Mouse (Mus musculus) lung, embryonic 16.5 days (tissue): ENCODE measurements around the gene Zfp663. TPM values are rescaled to one million over a fixed set of nuclear protein-coding genes. Genes with fewer than 3 reads are reported as not detected.
A peak's percentile ranks its signal among the peaks of the same experiment; 100 is the strongest.

Source experiments
- ATAC-seq: fragments of 200-750 bp; cut with Nextera tagmentation; 2 replicates; pipeline ENCODE4 v1.8.0; 2017; ENCODE audit warnings: low read depth, mild to moderate bottlenecking, moderate library complexity
- H3K27ac ChIP-seq: fragments of 300-500 bp; sonication (generic); 2 replicates; pipeline ENCODE4 v1.5.1; 2014; ENCODE audit warnings: mild to moderate bottlenecking, control low read depth, low read length
- H3K27me3 ChIP-seq: fragments of 300-500 bp; sonication (generic); 2 replicates; pipeline ENCODE4 v1.6.1; 2014; ENCODE audit warnings: low read depth, low read length, mixed read lengths; ENCODE audit not compliant: control insufficient read depth, insufficient read depth
- H3K36me3 ChIP-seq: fragments of 300-500 bp; sonication (generic); 2 replicates; pipeline ENCODE4 v1.6.1; 2014; ENCODE audit warnings: low read length; ENCODE audit not compliant: control insufficient read depth, insufficient read depth
- H3K4me1 ChIP-seq: fragments of 300-500 bp; sonication (generic); replicated peaks from 2 replicates; pipeline ENCODE4 v1.6.1; 2014; ENCODE audit warnings: low read length, mixed read lengths; ENCODE audit not compliant: control insufficient read depth, insufficient read depth
- H3K4me2 ChIP-seq: fragments of 300-500 bp; sonication (generic); 2 replicates; pipeline ENCODE4 v1.6.1; 2014; ENCODE audit warnings: low read depth, low read length, control low read depth
- H3K4me3 ChIP-seq: fragments of 300-500 bp; sonication (generic); 2 replicates; pipeline ENCODE4 v1.5.1; 2014; ENCODE audit warnings: mild to moderate bottlenecking, low read length, control low read depth
- H3K9ac ChIP-seq: fragments of 300-500 bp; sonication (generic); 2 replicates; pipeline ENCODE4 v1.6.1; 2014; ENCODE audit warnings: low read length, control low read depth
- H3K9me3 ChIP-seq: fragments of 300-500 bp; sonication (generic); 2 replicates; pipeline ENCODE4 v1.6.1; 2016; ENCODE audit warnings: low read length; ENCODE audit not compliant: control insufficient read depth
- WGBS: fragments of 180-500 bp; shearing (Covaris S2); extraction: QIAGEN DNeasy Blood & Tissue Kit; methylation state at CpG from one replicate; pipeline ENCODE4 v1.1.7; 2014; 5-methylcytosine and 5-hydroxymethylcytosine counted together
- polyA plus RNA-seq: library from polyadenylated mRNA; unstranded; fragments of >200 nt; fragmentation: Nextera tagmentation; extraction: Ambion mirVana; gene quantifications from 2 replicates; pipeline ENCODE4 v1.2.1, GENCODE M21; 2015

The Zfp663 gene
- 1.1 and 1.9 TPM in 2 replicates for polyA plus RNA-seq

DNA sequence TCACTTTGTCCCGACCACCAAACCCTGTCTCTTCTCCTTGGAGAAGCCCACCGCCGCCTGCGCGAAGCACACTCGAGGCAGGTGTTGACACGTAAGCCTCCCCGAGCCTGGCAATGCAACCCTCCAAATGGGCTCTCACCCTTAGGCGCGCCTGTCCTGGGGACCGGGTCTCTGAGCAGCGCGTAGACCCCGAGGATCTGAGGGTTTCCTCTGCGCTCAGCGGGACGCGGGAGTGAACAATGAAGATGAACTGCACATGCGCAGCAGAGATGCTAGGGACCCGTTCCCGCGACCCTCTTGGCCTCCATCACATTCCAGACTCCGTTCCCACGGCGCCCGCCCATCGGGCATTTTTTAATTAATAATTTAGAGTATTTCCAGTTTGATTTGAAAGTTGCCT is at the start of gene Zfp663:
Zfp663 (minus strand) TSS at position 234 of the 400 bp plus-strand sequence.
- Histone ChIP-seq H3K4me1 (peaks cover 26% of the 10 kb centered on the region), H3K4me3 (peak within 1 kb of the TSS; percentile 35), H3K27me3 (peaks cover 8% of the 10 kb centered on the region), H3K36me3 (no peaks in the 10 kb centered on the region), H3K9me3 (no peaks in the 10 kb centered on the region), H3K27ac (peak within 1 kb of the TSS; percentile 31; the same call in 1 of the 2 replicates), H3K9ac (0 out of 2 replicates have a peak within 1 kb of the TSS, but pooled peaks have one; percentile 35), H3K4me2 (peak within 1 kb of the TSS; percentile 48)
- no peak for ATAC-seq
- under 1% methylated on average over 27 of the region's 27 CpGs for WGBS

DNA sequence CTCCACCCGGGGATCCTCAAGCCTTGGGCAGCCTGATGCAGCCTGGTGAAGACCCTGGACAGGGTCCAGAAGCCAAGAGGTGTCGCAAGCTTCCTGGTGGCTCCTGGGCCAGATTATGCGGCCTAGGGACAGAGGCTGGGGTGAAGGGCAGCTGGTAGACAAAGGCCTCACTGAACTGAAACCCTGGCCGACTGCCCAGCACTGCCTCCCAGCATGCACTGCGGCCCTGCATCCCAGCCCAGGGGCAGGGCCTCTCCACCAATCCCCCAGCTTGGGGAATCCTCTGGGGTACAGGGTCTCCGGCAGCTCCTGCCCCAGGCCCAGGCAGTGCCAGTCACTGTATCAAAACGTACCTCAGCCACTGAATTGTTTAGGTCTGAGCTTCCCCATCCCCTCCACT is 48.8 kb upstream of the Zfp663 start:
- no peak overlapping the region for H3K4me3 ChIP-seq
- H3K9ac ChIP-seq: no peak overlapping the region
- H3K4me2 ChIP-seq: no peak overlapping the region
- no peak overlapping the region for H3K27ac ChIP-seq
- H3K9me3 ChIP-seq: no peaks in the 10 kb centered on the region
- peak; percentile 17; the same call in 1 of the 2 replicates for ATAC-seq
- H3K36me3 ChIP-seq: no peaks in the 10 kb centered on the region
- 54% methylated on average over 7 of the region's 7 CpGs for WGBS
- H3K4me1 ChIP-seq: no peaks in the 10 kb centered on the region; the same call in 1 of the 2 replicates
- no peaks in the 10 kb centered on the region for H3K27me3 ChIP-seq

DNA sequence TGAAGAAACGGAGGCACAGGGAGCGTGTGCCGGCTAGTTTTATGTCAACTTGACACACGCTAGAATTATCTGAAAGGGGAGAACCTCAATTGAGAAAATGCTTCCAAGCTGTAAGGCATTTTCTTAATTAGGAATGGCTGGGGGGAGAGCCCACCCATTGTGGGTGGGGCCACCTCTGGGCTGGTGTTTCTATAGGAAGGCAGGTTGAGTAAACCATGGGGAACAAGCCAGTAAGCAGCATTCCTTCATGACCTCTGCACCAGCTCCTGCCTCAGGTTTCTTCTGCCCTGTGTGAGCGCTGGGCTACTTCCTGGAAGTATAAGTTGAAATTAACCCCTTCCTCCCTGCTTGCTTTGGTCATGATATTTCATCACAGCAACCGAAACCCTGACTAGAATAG is 47.3 kb upstream of the Zfp663 start:
- 59% methylated on average over 6 of the region's 6 CpGs for WGBS
- H3K4me1 ChIP-seq: no peaks in the 10 kb centered on the region; the same call in 1 of the 2 replicates
- ATAC-seq: no peak

GRCm38 (mm10) chr2:165415141-165415721 is 46.7 kb upstream of the Zfp663 start:
- Histone ChIP-seq H3K4me3 (no peak overlapping the region), H3K4me1 (no peaks in the 10 kb centered on the region; the same call in 1 of the 2 replicates), H3K36me3 (no peaks in the 10 kb centered on the region), H3K27me3 (no peaks in the 10 kb centered on the region), H3K27ac (no peak overlapping the region), H3K9me3 (no peaks in the 10 kb centered on the region), H3K4me2 (no peak overlapping the region), H3K9ac (no peak overlapping the region)
- WGBS: 47% methylated on average over 11 of the region's 11 CpGs
- no peak for ATAC-seq

More for the DNA sequence above, 47.3 kb upstream of the Zfp663 start:
- Histone ChIP-seq H3K27me3 (no peaks in the 10 kb centered on the region), H3K4me2 (no peak overlapping the region), H3K4me3 (no peak overlapping the region), H3K36me3 (no peaks in the 10 kb centered on the region), H3K27ac (no peak overlapping the region), H3K9ac (no peak overlapping the region), H3K9me3 (no peaks in the 10 kb centered on the region)

- no peaks in the 10 kb centered on the region for H3K9me3 ChIP-seq
- no peaks in the 10 kb centered on the region for H3K36me3 ChIP-seq
- H3K4me3 ChIP-seq: no peak overlapping the region
- no peaks in the 10 kb centered on the region for H3K27me3 ChIP-seq
- no peak overlapping the region for H3K27ac ChIP-seq
- 57% methylated on average over 5 of the region's 5 CpGs for WGBS
- no peak for ATAC-seq
- no peak overlapping the region for H3K9ac ChIP-seq
- H3K4me1 ChIP-seq: no peaks in the 10 kb centered on the region; the same call in 1 of the 2 replicates
- H3K4me2 ChIP-seq: no peak overlapping the region
Observed at GRCm38 (mm10) chr2:165414321-165414720, 45.8 kb upstream of the Zfp663 start.

- no peak for ATAC-seq
- Histone ChIP-seq H3K36me3 (no peaks in the 10 kb centered on the region), H3K9me3 (no peaks in the 10 kb centered on the region), H3K4me3 (no peak overlapping the region), H3K9ac (no peak overlapping the region), H3K27me3 (no peaks in the 10 kb centered on the region), H3K4me2 (no peak overlapping the region), H3K27ac (no peak overlapping the region), H3K4me1 (no peaks in the 10 kb centered on the region; the same call in 1 of the 2 replicates)
- WGBS: 41% methylated on average over 3 of the region's 3 CpGs
Observed at GRCm38 (mm10) chr2:165413884-165414283, 45.4 kb upstream of the Zfp663 start.

DNA sequence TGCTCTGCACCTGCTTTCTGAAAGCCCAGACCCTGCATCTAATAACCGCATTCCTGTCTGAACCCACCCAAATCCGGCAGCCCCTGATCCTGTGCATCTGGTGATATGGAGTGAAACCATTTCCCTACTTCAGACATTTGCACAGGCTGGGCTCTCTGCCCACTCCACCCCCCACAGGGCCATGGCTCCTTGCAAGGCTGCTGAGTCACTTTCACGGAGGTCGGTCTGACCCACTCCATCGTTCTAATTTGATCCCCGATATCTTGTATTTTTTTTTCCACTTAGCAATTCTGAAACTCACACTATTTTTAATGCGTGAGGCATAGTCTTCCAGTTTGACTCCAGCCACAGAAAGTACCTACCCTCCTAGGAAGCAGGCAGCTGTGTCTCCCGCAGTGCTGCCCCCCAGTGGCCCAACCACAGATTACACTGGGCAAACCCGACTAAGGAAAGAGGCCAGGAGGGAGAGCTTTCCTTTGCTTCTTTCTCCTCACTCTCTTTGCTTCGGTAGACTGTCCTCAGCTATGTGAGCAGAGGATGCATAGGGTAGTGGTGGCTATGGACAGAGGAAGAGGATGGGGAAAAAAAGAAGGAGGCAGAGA is 39.3 kb upstream of the Zfp663 start:
- H3K9ac ChIP-seq: no peak overlapping the region
- no peaks in the 10 kb centered on the region; the same call in 1 of the 2 replicates for H3K4me1 ChIP-seq
- H3K9me3 ChIP-seq: no peaks in the 10 kb centered on the region
- H3K27ac ChIP-seq: no peak overlapping the region
- no peaks in the 10 kb centered on the region for H3K36me3 ChIP-seq
- H3K27me3 ChIP-seq: no peaks in the 10 kb centered on the region
- no peak overlapping the region for H3K4me3 ChIP-seq
- ATAC-seq: no peak
- no peak overlapping the region for H3K4me2 ChIP-seq
- WGBS: 34% methylated on average over 10 of the region's 10 CpGs

GRCm38 (mm10) chr2:165405351-165405750 is 36.8 kb upstream of the Zfp663 start:
- Histone ChIP-seq H3K27me3 (no peaks in the 10 kb centered on the region), H3K4me2 (no peak overlapping the region), H3K9ac (no peak overlapping the region), H3K4me1 (no peaks in the 10 kb centered on the region; the same call in none of the 2 replicates), H3K9me3 (no peaks in the 10 kb centered on the region), H3K36me3 (no peaks in the 10 kb centered on the region), H3K27ac (no peak overlapping the region; the same call in 1 of the 2 replicates), H3K4me3 (no peak overlapping the region)
- ATAC-seq: peak; percentile 63; the same call in 1 of the 2 replicates
- 21% methylated on average over 6 of the region's 6 CpGs for WGBS

- Histone ChIP-seq H3K9me3 (no peaks in the 10 kb centered on the region), H3K27ac (no peak overlapping the region), H3K9ac (no peak overlapping the region), H3K4me2 (no peak overlapping the region), H3K36me3 (no peaks in the 10 kb centered on the region), H3K4me3 (no peak overlapping the region), H3K27me3 (no peaks in the 10 kb centered on the region), H3K4me1 (no peaks in the 10 kb centered on the region; the same call in none of the 2 replicates)
- peak; percentile 69 for ATAC-seq
- WGBS: 21% methylated on average over 9 of the region's 9 CpGs
Observed at GRCm38 (mm10) chr2:165404951-165405350, 36.4 kb upstream of the Zfp663 start.
